Mouse (Mus musculus) urinary bladder, postnatal 4 days (tissue): Measurements from ENCODE around the gene Gm21190.
A peak's percentile ranks its signal among the peaks of the same experiment; 100 is the strongest.
"Not testable (repeated sequence)": the region's sequence is repeated elsewhere in the genome, so short reads cannot be mapped to it uniquely, and the experiment has no call there.

Source experiments
- DNase-seq, 2 experiments: peaks; one replicate each; pipeline ENCODE4 v3.0.0; 2021 to 2022; ENCODE audit warnings: low spot score in 2 of 2

Gm21190 gene

GRCm38 (mm10) chr5:15529122-15529521, at the start of gene Gm21190:
Gm21190 (minus strand) TSS chr5:15529222.
- not testable (repeated sequence) for DNase-seq

GRCm38 (mm10) chr5:15577033-15577432, 48.0 kb upstream of the Gm21190 start, which contains the start of gene Gm21083:
Gm21083 (plus strand) TSS chr5:15577333.
- not testable (repeated sequence) for DNase-seq

- DNase-seq, result not testable (repeated sequence)
Observed at GRCm38 (mm10) chr5:15573735-15574134, 44.7 kb upstream of the Gm21190 start.

- not testable (repeated sequence) for DNase-seq
Observed at GRCm38 (mm10) chr5:15561425-15562264, 32.6 kb upstream of the Gm21190 start.

- not testable (repeated sequence) for DNase-seq
Observed at GRCm38 (mm10) chr5:15558654-15559053, 29.6 kb upstream of the Gm21190 start.

- DNase-seq, result not testable (repeated sequence)
Observed at GRCm38 (mm10) chr5:15549606-15550005, 20.6 kb upstream of the Gm21190 start.

- DNase-seq, result not testable (repeated sequence)
Observed at GRCm38 (mm10) chr5:15549134-15549533, 20.1 kb upstream of the Gm21190 start.

GRCm38 (mm10) chr5:15548642-15549041, 19.6 kb upstream of the Gm21190 start:
- DNase-seq, result not testable (repeated sequence)

GRCm38 (mm10) chr5:15522470-15522869, 6.6 kb downstream of the Gm21190 start:
- DNase-seq, result not testable (repeated sequence)

- DNase-seq, result not testable (repeated sequence)
Observed at GRCm38 (mm10) chr5:15522028-15522427, 7.0 kb downstream of the Gm21190 start.

GRCm38 (mm10) chr5:15520418-15520817, 8.6 kb downstream of the Gm21190 start:
- not testable (repeated sequence) for DNase-seq

GRCm38 (mm10) chr5:15517150-15517549, 11.9 kb downstream of the Gm21190 start:
- not testable (repeated sequence) for DNase-seq

- not testable (repeated sequence) for DNase-seq
Observed at GRCm38 (mm10) chr5:15512236-15512635, 16.8 kb downstream of the Gm21190 start.

GRCm38 (mm10) chr5:15509911-15510310, 19.1 kb downstream of the Gm21190 start:
- not testable (repeated sequence) for DNase-seq

GRCm38 (mm10) chr5:15508460-15509451, 20.3 kb downstream of the Gm21190 start:
- peak in 1 of 2 experiments; percentile 62 for DNase-seq

GRCm38 (mm10) chr5:15507757-15508459, 21.1 kb downstream of the Gm21190 start:
- not testable (repeated sequence) for DNase-seq

- no peak for DNase-seq
Observed at GRCm38 (mm10) chr5:15507309-15507619, 21.8 kb downstream of the Gm21190 start.

GRCm38 (mm10) chr5:15506575-15507308, 22.3 kb downstream of the Gm21190 start:
- no peak for DNase-seq

- DNase-seq, result not testable (repeated sequence)
Observed at GRCm38 (mm10) chr5:15498774-15499400, 30.1 kb downstream of the Gm21190 start.

GRCm38 (mm10) chr5:15498350-15498749, 30.7 kb downstream of the Gm21190 start:
- DNase-seq, result not testable (repeated sequence)
